Mouse (Mus musculus) liver, postnatal 0 days (tissue): ENCODE results near the gene Lypd5.

Experiments used
- CTCF ChIP-seq: sonication (generic); IDR thresholded peaks from 2 replicates; pipeline ENCODE4 v1.5.1; 2016; ENCODE audit warnings: antibody characterized with exemption, low read depth
- EP300 ChIP-seq: IDR thresholded peaks from 2 replicates; pipeline ENCODE4 v1.6.1; 2016; ENCODE audit warnings: antibody characterized with exemption, low read depth, mild to moderate bottlenecking

GRCm38 (mm10) chr7:24394054-24394453, 45.1 kb downstream of the Lypd5 start:
- TF ChIP-seq CTCF, result no peak
- TF ChIP-seq EP300, result no peak
